Mouse (Mus musculus) stomach, embryonic 14.5 days (tissue): Measurements from ENCODE around the gene Dimt1. TPM values are rescaled to one million over a fixed set of nuclear protein-coding genes. Genes with fewer than 3 reads are reported as not detected.

ENCODE experiments used
- ATAC-seq: fragments of 200-750 bp; cut with Nextera tagmentation; 2 replicates; pipeline ENCODE4 v1.8.0; 2017; ENCODE audit warnings: low read depth, moderate TSS enrichment; ENCODE audit not compliant: insufficient number of reproducible peaks, insufficient read depth, low FRiP score
- H3K27ac ChIP-seq: fragments of 300-500 bp; sonication (generic); 2 replicates; pipeline ENCODE4 v1.5.1; 2014; ENCODE audit warnings: mild to moderate bottlenecking, low read length, moderate library complexity, mixed read lengths
- H3K27me3 ChIP-seq: fragments of 300-500 bp; sonication (generic); 2 replicates; pipeline ENCODE4 v1.6.1; 2014; ENCODE audit warnings: low read length, control low read depth, mixed read lengths; ENCODE audit not compliant: control insufficient read depth, insufficient read depth
- H3K36me3 ChIP-seq: fragments of 300-500 bp; sonication (generic); 2 replicates; pipeline ENCODE4 v1.6.1; 2014; ENCODE audit warnings: mild to moderate bottlenecking, control low read depth, low read length, moderate library complexity, mixed read lengths; ENCODE audit not compliant: control insufficient read depth, insufficient read depth
- H3K4me1 ChIP-seq: fragments of 300-500 bp; sonication (generic); 2 replicates; pipeline ENCODE4 v1.6.1; 2014; ENCODE audit warnings: low read length, control low read depth, mixed read lengths; ENCODE audit not compliant: control insufficient read depth, insufficient read depth
- H3K4me2 ChIP-seq: fragments of 300-500 bp; sonication (generic); replicated peaks from 2 replicates; pipeline ENCODE4 v1.6.1; 2014; ENCODE audit warnings: low read depth, low read length, control low read depth
- H3K4me3 ChIP-seq: fragments of 300-500 bp; sonication (generic); 2 replicates; pipeline ENCODE4 v1.5.1; 2014; ENCODE audit warnings: low read depth, low read length, control low read depth
- H3K9ac ChIP-seq: fragments of 300-500 bp; sonication (generic); replicated peaks from 2 replicates; pipeline ENCODE4 v1.6.1; 2014; ENCODE audit warnings: low read depth, mild to moderate bottlenecking, control low read depth, low read length, moderate library complexity, mixed read lengths
- H3K9me3 ChIP-seq: fragments of 300-500 bp; sonication (generic); 2 replicates; pipeline ENCODE4 v1.6.1; 2016; ENCODE audit warnings: low read depth, low read length, control low read depth; ENCODE audit not compliant: control insufficient read depth
- WGBS: fragments of 180-500 bp; shearing (Covaris S2); extraction: QIAGEN DNeasy Blood & Tissue Kit; methylation state at CpG from one replicate; pipeline ENCODE4 v1.1.7; 2014; 5-methylcytosine and 5-hydroxymethylcytosine counted together
- polyA plus RNA-seq: library from polyadenylated mRNA; unstranded; fragments of >200 nt; fragmentation: Nextera tagmentation; extraction: Ambion mirVana; gene quantifications from 2 replicates; pipeline ENCODE4 v1.2.1, GENCODE M21; 2014

The Dimt1 gene
- polyA plus RNA-seq, 1 experiment from 2014 or later, result 55.9 TPM

- WGBS, result 72% methylated on average over 5 of the region's 5 CpGs
- no peaks in the 10 kb centered on the region for H3K27me3 ChIP-seq
- H3K4me3 ChIP-seq, result no peak overlapping the region
- no peaks in the 10 kb centered on the region for H3K36me3 ChIP-seq
- ATAC-seq, result peak; percentile 92
- H3K9me3 ChIP-seq, result no peaks in the 10 kb centered on the region
- no peak overlapping the region for H3K9ac ChIP-seq
- no peak overlapping the region for H3K27ac ChIP-seq
- no peaks in the 10 kb centered on the region for H3K4me1 ChIP-seq
- no peak overlapping the region for H3K4me2 ChIP-seq
Measured at GRCm38 (mm10) chr13:106998671-106999070, 51.7 kb downstream of the Dimt1 start.

- no peak overlapping the region for H3K4me2 ChIP-seq
- no peak for ATAC-seq
- no peaks in the 10 kb centered on the region for H3K4me1 ChIP-seq
- WGBS, result 81% methylated on average over 2 of the region's 2 CpGs
- H3K36me3 ChIP-seq, result no peaks in the 10 kb centered on the region
- no peaks in the 10 kb centered on the region for H3K27me3 ChIP-seq
- H3K27ac ChIP-seq, result no peak overlapping the region
- H3K9me3 ChIP-seq, result no peaks in the 10 kb centered on the region
- H3K4me3 ChIP-seq, result no peak overlapping the region
- no peak overlapping the region for H3K9ac ChIP-seq
Measured at GRCm38 (mm10) chr13:107003211-107003610, 56.3 kb downstream of the Dimt1 start.

GRCm38 (mm10) chr13:107008174-107008573, 61.2 kb downstream of the Dimt1 start:
- no peak for ATAC-seq
- no peak overlapping the region for H3K27ac ChIP-seq
- WGBS, result 80% methylated on average over 4 of the region's 4 CpGs

More at GRCm38 (mm10) chr13:107008174-107008573, 61.2 kb downstream of the Dimt1 start:
- Histone ChIP-seq H3K4me2 (no peak overlapping the region), H3K9me3 (no peaks in the 10 kb centered on the region), H3K9ac (no peak overlapping the region), H3K4me3 (no peak overlapping the region), H3K36me3 (no peaks in the 10 kb centered on the region), H3K27me3 (no peaks in the 10 kb centered on the region), H3K4me1 (no peaks in the 10 kb centered on the region)

Other genes with a start within 250 kb of the Dimt1 start
- gene Ipo11, start 10.2 kb upstream of the Dimt1 start, polyA plus RNA-seq, result 49.3 and 51.9 TPM in 2 replicates
- gene Kif2a, start 75.0 kb downstream of the Dimt1 start, polyA plus RNA-seq, result 17.0 and 18.8 TPM in 2 replicates